Mouse (Mus musculus) liver, postnatal 0 days (tissue): ENCODE measurements at regions not wholly inside any gene's neighbourhood (a gene's known extent, or its start where the extent isn't known, plus 50 kb on each side); places are given as distances from the start of the nearest gene placed in this dataset.

ENCODE experiments used
- CTCF ChIP-seq: sonication (generic); IDR thresholded peaks from 2 replicates; pipeline ENCODE4 v1.5.1; 2016; ENCODE audit warnings: antibody characterized with exemption, low read depth
- EP300 ChIP-seq: IDR thresholded peaks from 2 replicates; pipeline ENCODE4 v1.6.1; 2016; ENCODE audit warnings: antibody characterized with exemption, low read depth, mild to moderate bottlenecking

GRCm38 (mm10) chr5:4597471-4597870, 160.4 kb downstream of the Fzd1 start:
- TF ChIP-seq CTCF (no peak), EP300 (no peak)
